Mouse (Mus musculus) adipocyte (in vitro differentiated cells): Measurements from ENCODE around the gene Auts2.

ENCODE experiments used
- DNase-seq: peaks from one replicate; pipeline ENCODE4 v3.0.0-alpha.2; 2016; ENCODE audit warnings: low spot score

Auts2 gene

GRCm38 (mm10) chr5:131430109-131430508 is 1113.0 kb downstream of the Auts2 start:
- no peak for DNase-seq

- no peak for DNase-seq
These were observed 1113.6 kb downstream of the Auts2 start for GRCm38 (mm10) chr5:131429563-131429962.

GRCm38 (mm10) chr5:131427734-131428413 is 1115.3 kb downstream of the Auts2 start:
- peak; percentile 55 for DNase-seq

GRCm38 (mm10) chr5:131422737-131423136 is 1120.4 kb downstream of the Auts2 start:
- DNase-seq, result no peak

GRCm38 (mm10) chr5:131420406-131420805 is 1122.7 kb downstream of the Auts2 start:
- no peak for DNase-seq

GRCm38 (mm10) chr5:131415902-131416545 is 1127.1 kb downstream of the Auts2 start:
- no peak for DNase-seq

- no peak for DNase-seq
These were observed 1144.9 kb downstream of the Auts2 start for GRCm38 (mm10) chr5:131398250-131398649.

GRCm38 (mm10) chr5:131395756-131396155 is 1147.4 kb downstream of the Auts2 start:
- no peak for DNase-seq
